Mouse (Mus musculus) cerebellum, postnatal 36 days (tissue): ENCODE results near the gene Zfp979.
"Not testable (repeated sequence)": the region's sequence is repeated elsewhere in the genome, so short reads cannot be mapped to it uniquely, and the experiment has no call there.

Source experiments
- DNase-seq, 2 experiments: peaks; one replicate each; pipeline ENCODE4 v3.0.0; 2021 to 2022; ENCODE audit warnings: mixed read lengths in 2 of 2

Zfp979 gene

GRCm38 (mm10) chr4:147642413-147642812 lies at the start of gene Zfp979:
Gene Zfp979 (minus strand): TSS chr4:147642513.
- not testable (repeated sequence) for DNase-seq

- DNase-seq, result not testable (repeated sequence)
Observed at GRCm38 (mm10) chr4:147655245-147655644, 12.9 kb upstream of the Zfp979 start.

- DNase-seq, result not testable (repeated sequence)
Observed at GRCm38 (mm10) chr4:147647407-147647806, 5.1 kb upstream of the Zfp979 start.

- DNase-seq, result not testable (repeated sequence)
Observed at GRCm38 (mm10) chr4:147641932-147642331, 381 bp downstream of the Zfp979 start.

GRCm38 (mm10) chr4:147633818-147634262 lies 8.5 kb downstream of the Zfp979 start:
- DNase-seq, result not testable (repeated sequence)

- not testable (repeated sequence) for DNase-seq
Observed at GRCm38 (mm10) chr4:147606511-147606910, 35.8 kb downstream of the Zfp979 start.

- no peak for DNase-seq
Observed at GRCm38 (mm10) chr4:147605521-147605920, 36.8 kb downstream of the Zfp979 start.

GRCm38 (mm10) chr4:147603806-147604205 lies 38.5 kb downstream of the Zfp979 start:
- no peak for DNase-seq

GRCm38 (mm10) chr4:147601881-147602280 lies 40.4 kb downstream of the Zfp979 start:
- no peak for DNase-seq

- no peak for DNase-seq
Observed at GRCm38 (mm10) chr4:147598831-147599230, 43.5 kb downstream of the Zfp979 start.

- no peak for DNase-seq
Observed at GRCm38 (mm10) chr4:147597685-147598084, 44.6 kb downstream of the Zfp979 start.

- DNase-seq, result not testable (repeated sequence)
Observed at GRCm38 (mm10) chr4:147594630-147595029, 47.7 kb downstream of the Zfp979 start.

GRCm38 (mm10) chr4:147586511-147587473 lies 55.5 kb downstream of the Zfp979 start:
- no peak for DNase-seq

- not testable (repeated sequence) for DNase-seq
Observed at GRCm38 (mm10) chr4:147579371-147579770, 62.9 kb downstream of the Zfp979 start.

GRCm38 (mm10) chr4:147571156-147571555 lies 71.2 kb downstream of the Zfp979 start:
- not testable (repeated sequence) for DNase-seq

- DNase-seq, result no peak
Observed at GRCm38 (mm10) chr4:147565426-147566220, 76.7 kb downstream of the Zfp979 start.
